Mouse (Mus musculus): ENCODE results near the gene Mfsd6. TPM values are rescaled to one million over a fixed set of nuclear protein-coding genes. Genes with fewer than 3 reads are reported as not detected.
A peak's percentile ranks its signal among the peaks of the same experiment; 100 is the strongest.

Gene Mfsd6
- total RNA-seq (2021): 16.4 and 18.4 TPM in 2 replicates
- long read RNA-seq, experiment 1, full-length matches to known transcripts: 6 of 15 reads
- long read RNA-seq, experiment 1, partial matches to known transcripts: 4 of 15 reads
- long read RNA-seq, experiment 1, other reads (novel, unspliced or antisense): 5 of 15 reads
- long read RNA-seq, experiment 2, full-length matches to known transcripts: 2 of 8 reads
- long read RNA-seq, experiment 2, partial matches to known transcripts: 3 of 8 reads
- long read RNA-seq, experiment 2, other reads (novel, unspliced or antisense): 3 of 8 reads

DNA sequence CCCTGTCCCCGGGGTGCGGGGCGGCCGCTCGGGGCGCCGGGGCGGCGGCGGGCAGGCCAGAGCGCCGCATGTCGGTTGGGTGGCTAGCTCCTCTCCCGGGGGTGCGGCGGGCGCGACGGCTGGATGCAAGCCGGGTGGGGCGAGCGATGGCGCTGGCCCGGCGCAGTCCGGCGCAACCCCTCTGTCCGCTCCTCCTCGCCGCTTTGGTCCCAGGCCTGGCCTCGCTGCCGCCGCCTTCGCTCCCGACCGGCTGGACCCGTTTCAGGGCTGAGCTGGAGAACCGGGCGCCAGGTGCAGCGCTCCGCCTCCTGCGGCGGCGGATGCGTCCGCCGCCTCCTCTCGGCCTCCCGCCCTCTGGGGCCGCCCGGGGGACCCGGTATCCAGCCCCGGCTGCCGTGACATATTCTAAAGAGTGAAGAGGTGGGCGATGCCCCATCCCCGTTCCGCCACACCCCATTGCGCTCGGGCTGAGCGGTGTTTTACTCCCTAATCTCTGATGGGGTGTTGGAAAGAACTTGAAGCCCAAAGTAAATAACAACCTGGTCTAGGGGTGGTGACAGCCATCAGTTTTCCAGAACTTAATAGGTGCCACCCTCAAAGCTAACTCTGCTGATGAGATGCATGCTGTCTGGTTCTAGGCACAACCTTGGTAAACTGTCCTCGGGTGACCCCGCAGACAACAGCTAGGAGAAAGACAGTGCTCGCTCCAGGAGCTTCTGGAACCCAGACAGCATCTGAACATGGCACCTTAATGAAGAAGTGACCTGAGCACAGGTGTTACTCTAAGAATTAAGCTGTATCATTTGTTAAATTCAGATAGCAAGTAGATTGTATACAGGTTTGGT lies at the start of gene Mfsd6:
TSS of gene Mfsd6 (minus strand) at position 407 of the 845 bp plus-strand sequence.
- DNase-seq: peak; percentile 64

DNA sequence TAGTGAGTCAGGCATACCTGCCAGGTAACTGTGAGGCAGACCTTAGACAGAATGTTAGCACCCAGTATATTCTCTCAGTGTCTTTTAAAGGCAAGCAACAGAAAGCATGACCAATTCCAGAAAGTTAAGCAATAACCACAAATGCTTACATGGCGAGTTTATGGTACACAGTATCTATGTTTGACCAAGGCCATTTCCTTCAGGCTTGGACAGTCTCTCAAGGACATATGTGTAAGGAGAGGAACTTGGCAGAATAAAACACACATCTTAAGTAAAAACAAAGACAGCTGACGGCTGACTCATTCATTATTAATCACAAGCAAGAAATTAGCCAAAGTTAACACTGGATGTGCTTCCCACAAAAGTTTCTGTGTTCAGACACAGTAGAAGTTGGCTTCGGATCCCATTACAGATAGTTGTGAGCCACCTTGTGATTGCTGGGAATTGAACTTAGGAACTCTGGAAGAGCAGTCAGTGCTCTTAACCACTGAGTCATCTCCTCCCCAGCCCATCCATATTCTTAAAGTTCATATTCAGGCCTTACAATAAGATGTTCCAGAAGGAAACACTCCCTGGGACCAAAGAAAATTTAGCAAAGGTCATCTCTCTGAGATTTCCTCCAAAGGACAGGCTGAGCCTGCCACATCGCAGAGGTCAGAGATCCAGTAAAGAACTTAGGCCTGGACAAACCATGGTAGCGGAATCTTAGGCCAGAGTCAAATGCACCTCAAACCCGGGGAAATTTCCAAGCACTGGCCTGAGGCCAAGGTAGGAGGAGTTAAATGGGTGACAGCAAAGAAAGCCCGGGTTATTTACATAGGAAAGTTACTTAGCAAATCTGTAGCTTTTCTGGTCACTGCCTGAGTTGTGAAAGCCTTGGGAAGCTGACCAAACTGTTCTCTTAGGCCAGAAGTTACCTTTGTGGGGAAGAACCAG lies 38.2 kb upstream of the Mfsd6 start:
- peak; percentile 68 for DNase-seq

GRCm38 (mm10) chr1:52763894-52764809 lies 36.9 kb upstream of the Mfsd6 start:
- DNase-seq: peak; percentile 14

- DNase-seq: no peak
These were observed 30.9 kb upstream of the Mfsd6 start for GRCm38 (mm10) chr1:52758174-52758573.

GRCm38 (mm10) chr1:52754331-52754730 lies 27.1 kb upstream of the Mfsd6 start:
- no peak for DNase-seq

DNA sequence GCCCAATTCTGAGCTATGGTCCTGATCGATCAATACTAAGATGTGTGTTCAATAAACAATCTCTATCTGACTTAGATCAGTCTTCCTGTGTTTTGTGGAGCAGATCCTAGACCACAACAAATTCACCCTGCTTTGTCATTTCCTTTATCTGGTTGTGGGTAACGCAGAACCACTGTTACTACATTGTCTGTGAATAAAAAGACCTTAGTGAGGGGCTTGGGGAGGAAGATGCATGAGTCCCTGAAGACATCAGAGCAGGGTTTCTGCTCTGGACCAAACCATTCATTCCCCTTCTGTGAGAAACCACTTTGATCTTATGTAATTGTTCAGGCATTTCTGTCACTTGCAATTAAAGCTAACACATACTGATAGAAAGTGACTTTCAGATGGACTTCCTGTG lies 26.6 kb upstream of the Mfsd6 start:
- no peak for DNase-seq

DNA sequence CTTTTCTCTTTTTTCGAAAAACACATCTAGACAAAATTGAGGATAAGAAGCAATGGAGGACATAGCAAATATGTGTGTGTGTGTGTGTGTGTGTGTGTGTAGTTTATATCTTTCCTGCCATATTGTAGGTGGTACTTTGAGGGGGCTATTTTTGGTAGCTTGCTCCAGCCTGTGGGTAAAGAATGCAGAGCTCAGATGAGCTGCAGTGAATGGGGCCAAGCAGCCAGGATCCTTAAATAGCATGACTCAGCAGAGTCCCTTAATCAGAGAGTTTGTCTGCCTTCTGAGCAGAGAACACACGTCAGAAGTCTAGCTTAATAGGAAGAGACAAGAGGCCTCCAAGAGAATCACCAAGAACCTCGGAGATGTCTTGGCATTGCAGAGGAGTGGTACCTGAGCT lies 25.4 kb upstream of the Mfsd6 start:
- no peak for DNase-seq

DNA sequence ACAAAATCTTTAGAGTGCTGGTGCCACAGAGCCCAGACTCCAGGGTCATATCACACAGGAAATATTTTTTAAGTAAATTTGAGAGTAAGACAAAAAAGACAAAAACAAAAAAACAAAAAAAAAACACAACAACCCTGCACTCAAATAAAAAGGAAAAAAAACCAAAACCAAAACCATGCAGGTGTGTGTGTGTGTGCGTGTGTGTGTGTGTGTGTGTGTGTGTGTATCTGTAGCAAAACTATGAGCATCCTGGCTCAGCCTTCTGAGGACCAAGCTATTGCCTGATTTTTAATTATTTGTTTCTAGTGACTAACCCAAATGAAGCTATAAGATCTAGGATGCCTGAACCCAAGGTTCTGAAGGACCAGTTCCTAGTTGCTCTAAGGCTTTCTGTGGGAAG lies 24.4 kb upstream of the Mfsd6 start:
- no peak for DNase-seq

DNA sequence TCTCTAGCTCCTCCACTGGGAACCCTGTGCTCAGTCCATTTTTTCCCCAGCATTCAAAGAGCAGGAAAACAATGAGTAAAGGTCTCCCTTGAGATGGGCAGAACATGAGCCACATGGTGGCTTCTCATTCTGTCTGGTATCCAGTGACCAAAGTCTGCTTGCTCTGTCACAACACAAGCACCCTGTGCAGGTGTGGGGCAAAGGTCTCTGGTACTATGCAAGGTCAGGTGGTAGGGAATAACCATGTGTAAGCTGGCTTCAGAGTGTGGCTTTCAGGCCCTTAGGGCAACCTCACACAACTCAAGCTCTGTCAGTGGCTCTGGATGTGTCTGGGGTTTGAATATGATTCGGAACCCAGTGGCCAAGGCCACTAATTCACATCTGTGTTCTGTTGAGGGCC lies 22.7 kb upstream of the Mfsd6 start:
- DNase-seq: no peak

GRCm38 (mm10) chr1:52748260-52748659 lies 21.0 kb upstream of the Mfsd6 start:
- DNase-seq: peak; percentile 80

- no peak for DNase-seq
These were observed 15.3 kb upstream of the Mfsd6 start for GRCm38 (mm10) chr1:52742567-52742966.

- DNase-seq: no peak
These were observed 6.9 kb upstream of the Mfsd6 start for GRCm38 (mm10) chr1:52734208-52734607.

DNA sequence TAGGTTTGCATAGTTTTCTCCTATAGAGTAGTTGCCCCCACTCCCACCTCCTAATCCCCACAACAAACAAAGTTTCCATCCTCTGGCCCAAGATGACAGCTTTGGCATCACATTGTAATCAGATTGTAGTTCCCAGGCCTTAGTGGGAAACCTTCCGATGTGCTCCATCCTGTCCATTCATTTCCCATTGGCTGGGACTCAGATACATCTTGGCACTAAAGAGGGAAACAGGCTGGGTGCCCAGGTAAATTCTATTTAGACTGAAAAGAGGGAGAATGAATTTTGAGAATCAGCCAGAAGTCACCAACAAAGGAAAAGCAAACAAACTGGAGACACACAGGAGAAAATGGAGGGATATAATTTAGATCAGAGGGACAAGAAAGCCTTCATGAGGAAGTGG lies 3.0 kb upstream of the Mfsd6 start:
- DNase-seq: no peak

GRCm38 (mm10) chr1:52728857-52729489 lies 1.7 kb upstream of the Mfsd6 start:
- no peak for DNase-seq

DNA sequence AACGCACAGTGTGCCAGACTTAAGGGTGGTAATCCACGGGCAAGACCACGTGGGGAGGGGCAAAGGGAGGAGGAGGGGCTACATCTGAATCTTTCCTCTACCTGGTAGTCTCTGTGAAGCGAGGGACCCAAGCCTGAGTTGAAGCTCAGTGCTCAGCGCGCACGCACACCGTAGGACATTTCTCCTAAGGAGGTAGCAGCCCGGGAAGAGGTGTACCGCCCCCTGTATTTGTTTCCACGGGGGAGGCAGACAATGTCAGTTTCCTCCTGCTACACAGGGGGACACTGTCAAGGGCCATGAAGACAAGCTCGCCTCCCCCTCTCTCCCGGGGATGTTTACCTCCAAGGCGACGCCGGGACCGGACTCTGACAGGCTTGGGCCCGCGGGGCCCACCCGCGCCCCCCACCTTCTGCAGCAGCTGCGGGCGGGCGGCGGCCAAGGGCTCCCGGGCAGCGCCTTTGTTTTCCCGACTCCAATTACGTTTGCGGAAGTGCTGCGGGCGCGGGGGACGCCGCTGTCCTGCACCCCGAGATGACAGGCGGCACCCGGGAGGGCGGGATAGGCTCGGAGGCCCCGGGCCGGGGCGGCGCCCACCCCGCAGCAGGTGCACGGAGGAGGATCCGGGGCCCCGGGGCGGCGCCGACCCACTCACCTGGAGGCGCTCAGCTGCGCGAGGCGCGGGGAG lies 749 bp downstream of the Mfsd6 start:
- DNase-seq: peak; percentile 61

DNA sequence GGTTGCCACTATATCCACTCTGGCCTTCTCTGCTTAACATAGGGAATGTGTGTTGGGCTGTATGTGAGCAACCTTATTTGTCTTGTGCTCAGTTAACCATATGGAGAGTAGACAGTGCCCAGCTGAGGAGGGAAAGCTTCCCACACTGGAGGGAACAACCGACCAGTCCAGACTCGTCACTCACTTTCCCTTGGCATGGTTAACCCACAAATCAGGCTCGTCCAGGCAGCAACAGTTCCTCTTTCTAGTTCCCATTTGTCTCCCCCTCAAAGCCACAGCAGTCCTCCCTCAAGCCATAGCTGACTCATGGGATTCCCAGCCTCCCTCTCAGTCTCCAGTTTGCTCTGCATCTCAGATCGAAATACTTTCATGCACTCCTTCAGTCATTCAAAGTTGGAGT lies 4.7 kb downstream of the Mfsd6 start:
- DNase-seq: no peak

DNA sequence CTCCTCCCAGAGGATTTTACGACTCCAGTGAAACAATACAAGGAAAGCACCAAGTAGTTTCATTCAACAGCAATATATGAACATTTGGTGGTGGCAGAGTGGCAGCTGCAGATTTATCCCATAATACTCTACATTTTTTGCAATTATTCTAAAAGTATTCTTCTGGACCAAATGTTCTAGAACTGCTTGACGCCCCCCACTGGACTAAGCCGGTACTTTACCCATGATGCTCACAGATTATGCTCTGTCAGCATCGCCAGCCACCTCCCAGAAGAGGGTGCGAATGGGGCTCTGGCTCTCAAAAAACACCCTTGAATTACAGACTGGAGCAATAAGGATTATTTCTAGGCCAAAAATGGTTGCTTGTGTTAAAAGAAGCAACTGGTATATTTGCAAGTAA lies 8.2 kb downstream of the Mfsd6 start:
- DNase-seq: no peak

DNA sequence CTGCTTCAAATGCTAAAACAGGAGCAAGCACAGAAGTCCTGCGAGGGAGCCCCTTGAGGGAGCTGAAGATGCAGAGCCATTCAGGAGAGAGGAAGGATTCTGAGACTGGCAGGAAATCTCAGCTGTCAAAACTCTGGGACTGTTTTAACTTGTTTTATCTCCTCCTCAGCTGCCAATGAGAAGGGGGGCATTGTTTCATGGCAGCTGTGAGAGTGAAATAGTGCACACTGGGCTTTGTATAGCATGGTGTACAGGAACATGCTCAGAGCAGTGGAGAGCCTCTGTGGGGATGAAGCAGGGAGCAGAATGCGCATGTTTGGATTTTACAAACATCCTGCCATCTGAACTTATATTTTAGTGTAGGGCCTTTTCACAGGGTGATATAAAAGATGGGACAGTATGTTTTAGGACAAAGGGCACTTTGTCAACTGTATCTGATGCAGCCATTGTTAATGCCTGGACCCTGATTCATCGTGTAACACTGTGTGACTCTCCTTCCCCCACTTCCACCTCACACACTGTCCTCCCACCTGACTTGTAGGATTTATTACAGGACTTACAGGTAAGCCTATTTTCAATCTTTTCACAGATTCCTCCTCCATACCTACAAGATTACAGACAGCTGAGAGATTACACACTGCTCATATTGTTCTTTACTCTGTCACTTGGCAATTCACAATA lies 9.1 kb downstream of the Mfsd6 start:
- DNase-seq: no peak

- DNase-seq: no peak
These were observed 12.8 kb downstream of the Mfsd6 start for GRCm38 (mm10) chr1:52714451-52714850.

DNA sequence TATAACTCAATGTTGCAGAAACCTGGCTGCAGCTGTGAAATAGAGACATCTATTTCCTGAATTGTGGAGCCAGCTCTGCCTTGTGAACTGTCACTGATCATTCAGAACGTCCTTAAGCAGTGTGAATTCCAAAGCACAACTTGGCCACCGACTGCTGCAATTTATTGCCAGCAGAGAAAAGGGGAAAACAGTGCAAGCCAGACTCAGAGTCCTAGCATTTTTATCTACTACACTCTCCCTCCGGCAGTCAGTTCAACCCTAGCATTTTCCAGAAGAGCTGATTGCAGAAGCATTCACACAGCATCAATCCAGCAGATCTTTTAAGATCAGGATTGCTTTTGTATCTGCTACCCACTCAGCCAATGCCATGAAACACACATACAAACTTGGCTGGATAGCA lies 13.2 kb downstream of the Mfsd6 start:
- DNase-seq: no peak
